Mouse (Mus musculus) lung, embryonic 16.5 days (tissue): ENCODE data around the gene Snip1. TPM values are rescaled to one million over a fixed set of nuclear protein-coding genes. Genes with fewer than 3 reads are reported as not detected.
A peak's percentile ranks its signal among the peaks of the same experiment; 100 is the strongest.

Experiments
- ATAC-seq: fragments of 200-750 bp; cut with Nextera tagmentation; 2 replicates; pipeline ENCODE4 v1.8.0; 2017; ENCODE audit warnings: low read depth, mild to moderate bottlenecking, moderate library complexity
- H3K27ac ChIP-seq: fragments of 300-500 bp; sonication (generic); 2 replicates; pipeline ENCODE4 v1.5.1; 2014; ENCODE audit warnings: mild to moderate bottlenecking, control low read depth, low read length
- H3K27me3 ChIP-seq: fragments of 300-500 bp; sonication (generic); 2 replicates; pipeline ENCODE4 v1.6.1; 2014; ENCODE audit warnings: low read depth, low read length, mixed read lengths; ENCODE audit not compliant: control insufficient read depth, insufficient read depth
- H3K36me3 ChIP-seq: fragments of 300-500 bp; sonication (generic); 2 replicates; pipeline ENCODE4 v1.6.1; 2014; ENCODE audit warnings: low read length; ENCODE audit not compliant: control insufficient read depth, insufficient read depth
- H3K4me1 ChIP-seq: fragments of 300-500 bp; sonication (generic); replicated peaks from 2 replicates; pipeline ENCODE4 v1.6.1; 2014; ENCODE audit warnings: low read length, mixed read lengths; ENCODE audit not compliant: control insufficient read depth, insufficient read depth
- H3K4me2 ChIP-seq: fragments of 300-500 bp; sonication (generic); 2 replicates; pipeline ENCODE4 v1.6.1; 2014; ENCODE audit warnings: low read depth, low read length, control low read depth
- H3K4me3 ChIP-seq: fragments of 300-500 bp; sonication (generic); 2 replicates; pipeline ENCODE4 v1.5.1; 2014; ENCODE audit warnings: mild to moderate bottlenecking, low read length, control low read depth
- H3K9ac ChIP-seq: fragments of 300-500 bp; sonication (generic); 2 replicates; pipeline ENCODE4 v1.6.1; 2014; ENCODE audit warnings: low read length, control low read depth
- H3K9me3 ChIP-seq: fragments of 300-500 bp; sonication (generic); 2 replicates; pipeline ENCODE4 v1.6.1; 2016; ENCODE audit warnings: low read length; ENCODE audit not compliant: control insufficient read depth
- WGBS: fragments of 180-500 bp; shearing (Covaris S2); extraction: QIAGEN DNeasy Blood & Tissue Kit; methylation state at CpG from one replicate; pipeline ENCODE4 v1.1.7; 2014; 5-methylcytosine and 5-hydroxymethylcytosine counted together
- polyA plus RNA-seq: library from polyadenylated mRNA; unstranded; fragments of >200 nt; fragmentation: Nextera tagmentation; extraction: Ambion mirVana; gene quantifications from 2 replicates; pipeline ENCODE4 v1.2.1, GENCODE M21; 2015

Snip1 gene
- polyA plus RNA-seq, 1 experiment from 2014 or later: 28.8 TPM

DNA sequence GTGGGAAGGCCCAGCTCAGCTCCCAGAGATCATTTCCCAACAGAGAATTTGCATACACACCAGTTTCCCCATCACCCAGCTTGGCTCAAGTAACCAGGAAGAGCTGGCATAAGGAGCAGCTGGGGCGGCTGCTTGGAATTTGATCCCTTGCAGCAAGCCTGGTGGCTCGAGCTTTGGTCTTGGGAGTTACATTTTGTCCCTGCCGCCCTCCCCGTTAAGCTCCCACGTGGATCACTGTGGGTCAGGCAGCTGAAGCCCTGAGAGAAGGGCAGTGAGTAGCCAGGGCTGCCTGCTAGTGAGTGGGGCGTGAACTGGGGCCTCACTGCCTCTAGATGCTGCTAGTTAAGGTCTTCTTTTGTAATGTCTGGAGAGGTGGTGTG, 49.2 kb downstream of the Snip1 start:
- Histone ChIP-seq H3K4me3 (no peak overlapping the region), H3K9me3 (no peaks in the 10 kb centered on the region), H3K4me1 (peaks cover 17% of the 10 kb centered on the region), H3K27me3 (no peaks in the 10 kb centered on the region), H3K9ac (no peak overlapping the region), H3K36me3 (peaks cover 6% of the 10 kb centered on the region), H3K27ac (peak overlapping the region; percentile 69), H3K4me2 (no peak overlapping the region)
- WGBS: 27% methylated on average over 6 of the region's 6 CpGs
- ATAC-seq: peak; percentile 23

DNA sequence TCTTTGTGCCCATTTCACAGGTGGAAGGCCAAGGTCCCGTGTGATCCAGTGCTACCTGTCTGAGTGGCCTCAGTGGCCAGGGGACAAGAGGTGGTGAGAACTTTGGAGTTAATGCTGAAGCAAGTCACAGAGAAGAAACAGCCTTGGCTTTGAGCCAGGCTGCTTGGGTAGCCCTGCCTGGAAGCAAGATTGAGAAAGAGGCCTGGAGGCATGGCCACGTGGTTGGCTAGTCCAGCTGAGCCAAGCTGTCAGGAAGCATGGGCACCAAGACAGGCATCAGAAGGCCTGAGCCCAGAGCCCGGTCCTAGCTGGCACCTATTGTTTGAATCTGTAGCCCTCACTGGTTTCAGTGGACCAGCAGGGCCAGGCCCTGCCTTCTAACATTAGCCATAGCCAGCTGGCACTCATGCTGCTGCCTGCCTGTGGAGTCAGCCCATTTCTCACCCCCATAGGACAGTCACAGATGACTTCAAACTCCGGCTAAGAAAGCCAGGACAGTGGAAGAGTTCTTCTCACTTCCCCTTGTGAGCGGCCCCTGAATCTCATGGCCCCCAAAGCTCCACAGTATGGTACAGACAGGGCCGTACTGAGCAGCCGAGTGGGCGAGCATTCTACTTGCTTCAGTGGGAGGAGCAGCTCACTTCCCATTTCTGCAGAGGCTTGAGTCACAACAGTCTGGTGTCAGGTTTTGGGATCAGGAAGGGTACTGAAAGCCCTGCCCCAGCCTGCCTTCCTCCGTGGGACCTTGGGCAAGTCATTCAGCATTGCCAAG, 49.8 kb downstream of the Snip1 start:
- peak overlapping the region; percentile 69 for H3K27ac ChIP-seq
- no peaks in the 10 kb centered on the region for H3K27me3 ChIP-seq
- no peak overlapping the region for H3K4me3 ChIP-seq
- H3K4me2 ChIP-seq: no peak overlapping the region
- H3K9ac ChIP-seq: no peak overlapping the region
- WGBS: 60% methylated on average over 9 of the region's 9 CpGs
- peaks cover 6% of the 10 kb centered on the region for H3K36me3 ChIP-seq
- peak; percentile 44 for ATAC-seq
- H3K9me3 ChIP-seq: no peaks in the 10 kb centered on the region
- peaks cover 17% of the 10 kb centered on the region for H3K4me1 ChIP-seq

GRCm38 (mm10) chr4:125116929-125117328, 50.5 kb downstream of the Snip1 start:
- WGBS: 62% methylated on average over 13 of the region's 13 CpGs
- Histone ChIP-seq H3K27me3 (no peaks in the 10 kb centered on the region), H3K4me2 (no peak overlapping the region), H3K9ac (no peak overlapping the region), H3K27ac (no peak overlapping the region), H3K4me3 (no peak overlapping the region), H3K4me1 (peaks cover 17% of the 10 kb centered on the region), H3K36me3 (peaks cover 2% of the 10 kb centered on the region), H3K9me3 (no peaks in the 10 kb centered on the region)
- no peak for ATAC-seq

DNA sequence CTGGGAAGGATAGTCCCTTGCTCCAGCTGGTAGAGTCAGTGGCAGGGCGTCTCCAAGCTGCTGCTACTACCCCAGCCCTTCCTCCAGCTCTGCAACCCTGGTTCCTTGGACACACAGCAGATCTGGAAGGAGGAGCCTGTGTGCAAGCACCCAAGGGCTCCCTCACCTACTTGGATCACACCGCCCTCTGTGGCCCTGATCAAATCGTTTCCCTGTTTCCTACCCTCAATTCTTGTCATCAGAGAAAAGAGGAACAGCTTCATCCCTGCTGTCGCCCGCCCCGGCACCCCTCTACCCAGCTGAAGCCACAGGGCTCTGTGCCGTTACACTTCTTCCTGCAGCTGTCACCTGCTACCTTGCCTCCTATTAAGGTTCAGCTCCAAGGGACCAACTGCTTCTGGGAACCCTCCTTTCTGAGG, 51.4 kb downstream of the Snip1 start:
- ATAC-seq: no peak
- WGBS: 83% methylated on average over 7 of the region's 7 CpGs
- no peaks in the 10 kb centered on the region for H3K27me3 ChIP-seq
- H3K4me2 ChIP-seq: no peak overlapping the region
- no peak overlapping the region for H3K9ac ChIP-seq
- no peak overlapping the region for H3K27ac ChIP-seq
- no peak overlapping the region for H3K4me3 ChIP-seq
- peaks cover 2% of the 10 kb centered on the region for H3K36me3 ChIP-seq
- H3K4me1 ChIP-seq: peaks cover 20% of the 10 kb centered on the region
- no peaks in the 10 kb centered on the region for H3K9me3 ChIP-seq

DNA sequence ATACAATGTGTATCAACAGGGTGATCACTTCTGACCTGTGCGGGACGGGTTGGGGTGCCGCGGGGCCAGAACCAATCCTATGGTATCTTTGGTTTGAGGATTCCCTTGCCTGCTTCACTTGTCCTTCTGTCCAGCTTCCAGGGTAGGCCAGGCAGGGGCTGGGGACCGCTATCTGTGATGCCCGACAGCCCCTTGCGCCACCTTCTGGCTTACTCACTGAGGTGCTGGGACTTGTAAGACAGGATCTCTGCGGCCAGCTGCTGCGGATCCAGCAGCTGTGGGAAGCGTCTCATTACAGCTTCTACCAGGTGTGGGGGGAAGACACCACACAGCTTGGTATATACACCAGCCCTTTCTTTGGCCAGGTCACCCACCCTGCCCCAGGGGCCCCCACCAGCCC, 52.6 kb downstream of the Snip1 start:
- H3K4me3 ChIP-seq: no peak overlapping the region
- H3K9ac ChIP-seq: no peak overlapping the region
- no peak overlapping the region for H3K4me2 ChIP-seq
- ATAC-seq: no peak
- H3K27ac ChIP-seq: no peak overlapping the region
- WGBS: 38% methylated on average over 10 of the region's 10 CpGs
- H3K27me3 ChIP-seq: no peaks in the 10 kb centered on the region
- H3K36me3 ChIP-seq: peaks cover 2% of the 10 kb centered on the region
- H3K9me3 ChIP-seq: no peaks in the 10 kb centered on the region
- peaks cover 26% of the 10 kb centered on the region for H3K4me1 ChIP-seq

- 93% methylated on average over 11 of the region's 11 CpGs for WGBS
- Histone ChIP-seq H3K4me1 (peaks cover 25% of the 10 kb centered on the region), H3K9me3 (no peaks in the 10 kb centered on the region), H3K27ac (no peak overlapping the region), H3K27me3 (no peaks in the 10 kb centered on the region), H3K4me3 (no peak overlapping the region), H3K4me2 (no peak overlapping the region), H3K9ac (no peak overlapping the region), H3K36me3 (peaks cover 2% of the 10 kb centered on the region)
- ATAC-seq: no peak
These were observed 53.2 kb downstream of the Snip1 start for GRCm38 (mm10) chr4:125119721-125120120.

GRCm38 (mm10) chr4:125122431-125123278, 56.2 kb downstream of the Snip1 start:
- peaks cover 20% of the 10 kb centered on the region for H3K4me1 ChIP-seq
- H3K4me2 ChIP-seq: 0 out of 2 replicates have a peak overlapping the region, but pooled peaks have one; percentile 11
- H3K9me3 ChIP-seq: no peaks in the 10 kb centered on the region
- no peaks in the 10 kb centered on the region; the same call in 1 of the 2 replicates for H3K27me3 ChIP-seq
- H3K27ac ChIP-seq: peak overlapping the region; percentile 36; the same call in 1 of the 2 replicates
- peaks cover 2% of the 10 kb centered on the region for H3K36me3 ChIP-seq
- no peak overlapping the region for H3K4me3 ChIP-seq
- WGBS: 22% methylated on average over 16 of the region's 16 CpGs
- no peak overlapping the region for H3K9ac ChIP-seq
- ATAC-seq: no peak

- peaks cover 24% of the 10 kb centered on the region for H3K4me1 ChIP-seq
- H3K36me3 ChIP-seq: peaks cover 2% of the 10 kb centered on the region
- peaks cover 2% of the 10 kb centered on the region; the same call in 1 of the 2 replicates for H3K27me3 ChIP-seq
- H3K9ac ChIP-seq: no peak overlapping the region
- H3K4me2 ChIP-seq: 0 out of 2 replicates have a peak overlapping the region, but pooled peaks have one; percentile 11
- WGBS: 67% methylated on average over 7 of the region's 7 CpGs
- H3K4me3 ChIP-seq: no peak overlapping the region
- no peak for ATAC-seq
- peak overlapping the region; percentile 36; the same call in 1 of the 2 replicates for H3K27ac ChIP-seq
- no peaks in the 10 kb centered on the region for H3K9me3 ChIP-seq
These were observed 56.8 kb downstream of the Snip1 start for GRCm38 (mm10) chr4:125123279-125123671.
